Mouse (Mus musculus): ENCODE measurements at regions not wholly inside any gene's neighbourhood (a gene's known extent, or its start where the extent isn't known, plus 50 kb on each side); places are given as distances from the start of the nearest gene placed in this dataset.

DNA sequence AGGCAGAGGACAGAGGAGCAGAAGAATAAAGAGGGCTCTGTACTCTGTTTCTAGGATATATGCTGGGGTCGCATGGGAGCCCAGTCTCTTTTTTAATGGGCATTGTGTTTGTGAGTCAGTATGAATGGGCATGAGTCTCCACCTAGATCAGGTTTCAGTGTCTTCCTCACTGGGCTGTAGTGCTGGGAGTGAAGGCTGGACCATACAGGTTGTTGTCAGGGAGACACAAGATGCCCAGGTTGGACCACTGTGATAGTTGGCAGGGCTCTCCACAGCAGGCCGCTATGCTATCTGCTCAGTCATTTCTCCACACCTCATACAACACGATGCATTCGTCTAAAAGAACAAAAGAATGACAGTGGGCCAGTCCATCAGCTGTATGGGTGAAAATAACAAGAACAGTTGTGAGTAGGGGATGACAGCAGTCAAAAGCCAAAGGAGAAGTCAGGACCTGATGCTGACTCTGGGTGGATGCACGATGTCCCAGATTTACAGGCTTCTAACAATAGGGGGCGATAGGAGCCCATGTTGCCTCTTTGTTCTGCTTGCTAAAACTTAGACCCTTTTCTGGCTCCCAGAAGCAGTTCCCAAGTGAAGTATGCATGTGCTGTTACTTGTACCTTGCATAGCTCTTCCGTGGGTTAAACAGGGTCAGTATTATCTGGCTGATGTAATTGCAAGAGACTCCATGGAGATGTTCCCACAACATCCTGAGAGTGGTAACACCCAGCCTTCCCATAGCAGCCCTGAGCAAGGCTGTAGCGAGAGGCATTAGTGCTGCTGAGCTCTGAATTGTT lies 249.3 kb upstream of the Stac start:
- TF ChIP-seq CTCF (IDR thresholded peaks at IDR 0.05; ENCODE audit: borderline replicate concordance, control insufficient read depth, extremely low read depth, insufficient read depth, low read length, poor library complexity) (no peak), POLR2A (IDR thresholded peaks at IDR 0.05; ENCODE audit: control insufficient read depth, extremely low read depth, insufficient read depth, low read length, poor library complexity) (no peak)

Measured in thymus, adult 2 months (tissue).